Mouse (Mus musculus) 416B (cell line): ENCODE results near the gene Fbxo39.

Source experiments
- DNase-seq: peaks from one replicate; pipeline ENCODE4 v3.0.0; 2011; ENCODE audit warnings: low read depth

The Fbxo39 gene

DNA sequence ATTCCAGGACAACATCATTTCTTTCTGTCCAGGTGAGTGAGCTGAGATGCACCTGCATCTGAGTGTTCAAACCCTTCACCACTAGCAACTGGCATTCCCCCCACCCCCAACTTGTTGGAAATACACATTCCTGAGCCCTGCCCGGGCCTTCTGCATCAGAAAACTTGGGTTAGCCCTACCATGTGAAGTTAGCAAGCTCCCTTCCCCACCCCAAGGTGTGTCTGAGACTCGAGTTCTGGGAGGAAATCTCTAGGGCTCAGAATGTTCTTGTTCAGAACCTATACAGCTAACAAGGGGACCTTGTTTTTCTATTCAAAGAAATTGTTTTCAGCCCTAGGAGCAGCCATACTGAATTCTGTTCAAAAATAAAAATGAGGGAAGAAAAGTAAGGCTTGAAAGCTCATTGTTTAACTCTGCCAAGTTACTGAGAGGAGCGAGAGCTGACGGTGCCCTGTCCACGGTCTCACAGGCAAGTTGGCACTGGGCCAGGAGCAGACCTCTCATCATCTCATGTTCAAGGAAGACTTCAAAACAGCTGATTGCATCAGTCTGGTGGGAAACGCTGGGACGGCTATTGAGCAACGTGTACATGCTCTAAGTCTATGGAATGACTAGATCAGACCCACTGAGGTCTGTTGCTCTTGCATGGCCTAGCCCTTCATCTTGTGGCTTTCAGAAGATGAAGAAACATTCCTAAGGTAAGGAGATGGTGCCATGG, 49.4 kb downstream of the Fbxo39 start:
- DNase-seq: peak; percentile 78

DNA sequence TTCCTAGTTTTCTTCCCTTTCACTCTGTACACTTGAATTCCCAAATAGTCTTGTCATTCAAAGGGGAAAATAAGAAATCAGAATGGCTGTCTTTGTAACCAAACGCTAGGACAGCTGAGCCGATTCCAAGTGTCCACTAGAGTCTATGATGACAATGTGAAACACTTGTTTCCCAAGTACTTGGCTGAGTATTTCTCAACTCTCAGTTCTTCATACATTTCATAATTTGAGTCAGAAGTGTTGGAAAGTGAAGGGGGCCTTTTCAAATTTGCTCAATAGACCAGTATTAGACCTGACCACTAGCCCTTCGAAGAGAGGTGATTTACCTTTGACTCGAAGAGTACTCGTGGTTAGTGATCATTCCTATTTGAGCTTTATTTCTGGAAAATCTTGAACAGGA, 50.3 kb downstream of the Fbxo39 start:
- no peak for DNase-seq

DNA sequence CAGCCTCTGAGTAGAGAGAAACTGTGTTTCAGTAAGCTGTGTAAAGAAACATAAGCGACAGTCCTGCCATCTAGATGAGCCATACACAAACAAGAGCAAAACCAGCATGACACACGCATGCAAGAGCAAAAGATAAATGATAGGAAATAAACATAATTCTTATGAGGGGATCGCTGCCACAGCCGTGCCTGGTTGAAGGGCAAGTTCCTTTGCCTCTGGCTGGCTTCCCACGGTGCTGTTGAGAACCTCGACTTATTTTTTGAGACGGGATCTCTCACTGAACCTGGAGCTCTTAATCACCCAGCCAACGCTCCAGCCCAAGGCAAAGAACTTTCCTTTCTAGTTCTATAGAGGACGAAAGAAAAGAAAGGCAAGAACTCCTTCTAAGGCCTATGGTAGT, 51.9 kb downstream of the Fbxo39 start:
- DNase-seq: no peak

DNA sequence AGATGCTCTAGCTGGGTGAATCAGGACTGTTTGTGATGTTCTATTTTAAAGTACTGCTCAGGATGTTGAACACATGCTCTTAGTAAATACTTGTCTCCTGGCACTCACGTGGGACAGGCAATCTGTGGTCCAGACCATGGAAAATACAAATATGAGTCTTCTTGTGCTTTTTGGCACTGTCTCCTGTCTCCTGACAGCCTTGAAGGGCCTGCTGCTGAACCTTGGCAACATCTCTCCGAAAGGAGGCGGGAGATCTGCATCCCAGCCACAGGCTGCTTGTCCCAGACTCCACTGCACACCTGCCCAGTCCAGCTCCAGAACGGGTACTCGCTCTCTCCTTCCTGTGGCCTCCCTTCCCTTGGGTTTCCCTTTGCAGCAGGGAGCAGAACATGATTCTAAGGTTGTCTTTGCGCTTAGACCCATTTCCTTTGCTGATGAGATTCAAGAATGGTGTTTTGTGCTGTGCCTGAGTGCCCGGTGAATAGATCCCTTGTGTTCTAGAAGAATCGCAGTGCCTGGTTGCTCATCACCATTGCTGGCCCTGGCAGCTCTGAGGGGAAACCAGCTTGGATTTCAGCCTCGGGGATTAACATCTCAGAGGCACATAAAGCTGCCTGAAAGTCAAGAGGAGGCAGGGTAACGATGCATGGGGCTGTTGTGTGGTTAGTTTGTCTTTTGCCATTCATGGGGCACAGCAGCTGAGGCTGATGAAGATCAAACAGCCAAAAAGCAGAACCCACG, 53.9 kb downstream of the Fbxo39 start:
- DNase-seq: no peak
